Mouse (Mus musculus) CD4-positive, CD25-positive, alpha-beta regulatory T cell, adult 4 months (primary cell): Measurements from ENCODE around the gene Fam168a. TPM values are rescaled to one million over a fixed set of nuclear protein-coding genes. Genes with fewer than 3 reads are reported as not detected.

ENCODE experiments used
- ATAC-seq: one replicate; pipeline ENCODE4 v1.8.0; 2017
- polyA plus RNA-seq, 2 experiments: library from polyadenylated mRNA; unstranded; fragments of 100-300 nt; shearing (Covaris generic); gene quantifications; one replicate each; pipeline ENCODE4 v1.2.1; 2017

Fam168a gene
- 10 to 100 TPM; 21.6 to 32.8 TPM for polyA plus RNA-seq

DNA sequence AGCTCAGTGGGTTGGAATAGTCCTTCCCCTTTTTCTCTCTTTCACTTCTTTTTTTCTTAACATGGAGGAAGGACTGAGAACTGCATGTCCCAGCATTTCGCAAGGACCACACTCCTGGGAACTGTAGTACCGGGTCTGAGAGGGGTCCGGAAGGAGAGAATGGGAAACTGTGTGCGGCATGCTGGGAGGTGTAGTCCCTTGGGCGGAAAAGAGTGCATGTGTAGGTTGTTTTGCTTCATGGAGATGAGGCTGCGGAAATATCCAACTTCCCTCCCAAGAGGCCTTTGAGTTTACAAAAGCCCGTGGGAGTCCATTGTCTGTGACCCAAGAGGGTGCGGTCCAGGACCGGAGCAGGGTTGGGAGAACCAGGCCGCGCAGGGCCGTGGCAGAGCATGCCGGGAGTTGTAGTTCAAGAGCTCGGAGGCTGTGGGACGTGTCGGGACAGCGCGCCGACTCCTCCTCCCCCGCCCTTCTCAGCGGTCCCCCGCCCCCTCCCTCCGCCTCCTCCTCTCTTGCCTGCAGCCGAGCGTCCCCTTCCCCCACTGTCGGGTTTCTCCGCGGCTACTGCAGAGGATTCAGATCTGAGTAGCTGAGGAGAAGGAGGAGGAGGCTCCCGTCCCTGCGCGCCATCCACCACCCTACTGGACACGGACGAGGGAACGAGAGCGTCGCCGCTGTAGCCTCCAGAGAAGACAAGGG, at the start of gene Fam168a:
TSS of gene Fam168a (plus strand) at position 493 of the 699 bp plus-strand sequence.
- ATAC-seq, result peak; percentile 91

DNA sequence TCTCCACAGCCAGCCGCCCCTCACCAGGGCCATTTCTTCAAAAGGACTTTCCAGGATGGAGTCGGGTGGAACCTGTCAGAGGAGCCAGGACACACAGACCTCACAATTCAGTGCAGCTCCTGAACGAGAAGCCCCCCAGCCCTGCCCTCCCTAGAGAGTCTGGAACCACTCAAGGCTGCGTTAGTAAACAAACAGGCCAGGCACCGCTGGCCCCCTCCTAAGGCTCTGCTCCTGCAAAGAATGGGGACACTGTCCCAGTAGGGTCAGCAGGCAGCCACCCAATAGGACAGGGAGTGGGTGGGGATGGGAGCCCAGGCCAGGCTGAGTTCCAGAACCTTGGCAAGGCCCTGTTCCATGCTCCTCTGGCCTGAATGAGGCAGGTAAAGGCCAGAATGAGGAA, 49.7 kb upstream of the Fam168a start:
- no peak for ATAC-seq

DNA sequence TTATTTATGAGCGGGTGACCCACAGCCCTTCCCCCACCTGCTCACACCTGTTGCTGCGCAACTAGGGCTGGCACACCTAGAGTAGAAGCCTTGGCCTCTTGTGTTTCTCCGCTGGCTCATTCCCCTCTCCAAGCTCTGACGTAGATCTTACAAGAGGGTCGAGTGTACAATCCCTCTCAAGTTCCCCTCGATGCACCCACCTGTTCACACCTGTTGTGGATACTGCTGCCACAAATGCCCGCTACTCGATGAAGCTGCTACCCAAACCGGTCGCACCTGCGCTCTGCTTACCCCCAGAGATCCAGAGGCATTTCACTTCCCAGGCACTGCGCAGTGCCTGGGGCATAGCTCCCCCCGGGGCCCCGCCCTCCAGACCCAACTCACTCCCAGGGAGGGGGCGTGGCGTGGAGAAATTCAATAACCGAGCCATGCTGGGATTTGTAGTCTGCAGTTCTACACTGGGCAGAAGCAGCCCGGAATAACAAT, 48.3 kb upstream of the Fam168a start:
- no peak for ATAC-seq

DNA sequence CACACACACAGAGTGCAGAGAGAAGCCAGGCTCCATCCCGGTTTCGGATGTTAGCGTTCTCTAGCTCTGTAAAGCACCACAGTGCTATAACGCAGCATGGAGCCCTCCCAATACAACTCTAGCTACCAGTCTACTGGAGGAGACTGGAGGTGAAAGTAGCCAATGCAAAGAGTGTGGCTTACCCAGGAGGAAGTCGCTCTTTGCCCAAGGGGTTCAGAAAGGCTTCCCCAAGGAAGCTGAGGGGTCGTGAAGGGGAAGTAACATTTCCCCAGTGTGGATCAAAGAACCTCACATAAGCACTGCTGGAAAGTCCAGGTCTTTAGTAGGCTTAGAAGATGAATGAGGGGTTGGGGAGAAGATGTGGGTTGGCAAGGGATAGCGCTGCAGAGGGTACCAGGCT, 45.2 kb upstream of the Fam168a start:
- ATAC-seq, result no peak

DNA sequence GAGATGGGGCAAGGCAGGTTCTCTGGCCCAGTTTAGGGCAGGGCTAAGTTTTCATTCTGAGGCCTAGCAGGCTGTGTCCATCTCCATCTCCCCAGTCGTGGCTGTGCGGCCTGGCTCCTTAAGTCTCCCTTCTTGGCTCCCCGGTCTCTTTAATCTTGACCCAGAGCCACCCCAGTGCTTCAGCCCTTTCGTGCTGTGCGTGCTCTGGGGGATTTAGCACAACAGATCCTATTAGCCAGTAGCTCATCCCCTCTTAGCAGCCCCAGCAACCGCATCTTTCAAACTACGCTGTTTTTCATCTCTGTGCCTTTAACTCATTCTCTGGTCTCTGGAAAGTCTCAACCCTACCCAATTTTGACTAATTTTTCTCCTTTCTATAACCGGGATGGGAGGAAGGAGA, 44.2 kb upstream of the Fam168a start, which contains the start of gene Plekhb1:
TSS of gene Plekhb1 (minus strand) at position 184 of the 400 bp plus-strand sequence.
- no peak for ATAC-seq

DNA sequence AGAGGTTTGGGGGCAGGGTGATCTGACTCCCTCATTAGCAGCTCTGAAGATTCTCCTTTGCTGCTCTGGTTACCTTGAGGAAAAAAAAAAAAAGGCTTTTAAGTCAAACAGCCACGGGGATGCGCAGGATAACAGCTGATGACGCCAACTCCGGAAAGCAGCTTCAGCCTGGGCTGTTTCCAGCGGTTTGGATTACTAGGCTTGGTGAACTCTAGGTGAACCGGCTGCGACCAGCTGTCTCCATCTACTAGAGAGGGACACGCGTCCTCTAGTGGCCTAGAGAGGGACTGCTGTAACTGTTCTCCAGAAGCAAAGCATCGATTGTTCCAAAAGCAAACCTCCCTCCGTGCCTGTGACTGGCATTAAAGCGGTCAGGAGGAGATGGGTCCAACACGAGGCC, 43.2 kb upstream of the Fam168a start:
- peak; percentile 98 for ATAC-seq

DNA sequence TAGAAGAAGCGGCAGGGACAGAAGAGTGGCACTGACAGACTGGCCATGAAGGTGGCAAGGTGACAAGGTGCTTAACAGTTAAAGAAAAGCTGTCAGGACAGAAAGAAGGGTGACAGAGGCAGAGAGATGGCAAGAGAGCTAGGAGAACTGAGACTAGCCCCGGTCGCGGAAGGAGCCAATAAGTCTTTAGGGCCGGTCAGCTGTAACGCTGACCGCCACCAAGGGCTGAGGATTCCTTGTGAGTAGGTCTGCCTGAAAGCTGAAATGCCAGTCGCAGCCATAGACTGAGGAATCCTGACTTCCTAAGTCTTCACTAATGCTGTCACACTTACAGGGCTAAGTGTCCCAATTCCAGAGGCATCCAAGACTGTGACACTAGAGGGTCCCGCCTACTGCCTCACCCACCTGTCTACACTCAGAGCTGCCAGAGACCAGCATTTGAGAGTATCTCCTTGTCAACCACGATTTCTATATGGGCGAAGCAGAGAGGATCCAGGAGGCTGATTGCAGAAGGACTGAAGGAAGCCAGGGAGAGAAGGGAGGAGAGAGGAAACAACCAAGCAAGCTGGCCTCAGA, 42.6 kb upstream of the Fam168a start:
- no peak for ATAC-seq

DNA sequence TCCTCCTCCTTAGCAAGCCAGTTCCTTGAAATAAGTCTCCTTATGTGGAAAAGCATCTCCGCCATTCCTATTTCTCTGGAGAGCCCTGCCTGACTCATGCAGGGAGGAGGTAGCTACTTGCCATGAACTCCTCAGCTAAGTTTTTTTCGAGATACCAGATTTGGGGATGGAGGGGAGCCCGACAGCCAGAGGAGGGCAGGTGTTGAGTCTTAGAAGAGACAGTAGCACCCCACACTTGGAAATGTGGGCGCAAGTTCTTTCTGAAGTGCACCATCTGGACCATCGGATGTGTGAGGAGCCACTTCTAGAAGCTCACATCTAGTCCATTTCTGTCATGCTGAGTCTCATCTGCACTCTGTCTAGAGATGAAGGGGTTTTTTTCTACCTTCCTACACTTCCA, 35.8 kb upstream of the Fam168a start:
- no peak for ATAC-seq

DNA sequence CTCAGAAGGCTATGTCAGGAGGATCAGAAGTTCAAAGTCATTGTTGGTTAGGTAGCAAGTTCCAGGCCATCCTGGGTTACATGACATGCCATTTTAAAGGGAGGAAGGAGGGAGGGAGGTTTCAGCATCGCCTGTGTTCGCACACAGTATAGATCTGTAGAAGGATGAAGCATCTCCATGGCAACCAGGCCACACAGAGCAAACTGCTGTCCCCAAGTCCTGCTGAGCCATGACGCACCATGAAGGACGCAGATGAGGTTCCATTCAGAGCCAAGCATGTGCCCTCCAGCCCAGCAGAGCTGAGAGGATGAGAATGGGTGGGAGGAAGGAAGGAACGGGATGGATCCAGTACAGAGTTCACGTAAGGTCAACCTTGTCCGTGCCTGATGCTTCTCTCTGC, 33.0 kb upstream of the Fam168a start:
- ATAC-seq, result no peak

DNA sequence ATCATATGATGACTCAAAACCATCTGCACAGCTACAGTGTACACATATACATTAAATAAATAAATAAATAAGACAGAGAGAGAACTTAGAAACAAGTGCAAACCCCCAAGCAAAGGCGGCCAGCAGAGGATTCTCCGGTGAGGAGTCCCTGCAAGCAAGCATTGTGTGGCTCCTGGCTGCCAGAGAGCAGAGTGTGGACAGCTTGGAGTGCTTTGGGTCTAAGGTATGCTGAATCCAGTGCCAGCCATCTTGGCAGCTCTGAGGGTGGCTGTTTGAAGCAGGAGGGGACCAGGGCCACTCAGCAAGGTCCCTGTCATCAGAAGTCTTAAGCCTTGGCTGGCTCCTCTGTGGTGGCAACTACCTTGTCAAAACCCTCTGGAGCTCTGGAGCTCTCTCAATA, 31.5 kb upstream of the Fam168a start:
- ATAC-seq, result no peak

DNA sequence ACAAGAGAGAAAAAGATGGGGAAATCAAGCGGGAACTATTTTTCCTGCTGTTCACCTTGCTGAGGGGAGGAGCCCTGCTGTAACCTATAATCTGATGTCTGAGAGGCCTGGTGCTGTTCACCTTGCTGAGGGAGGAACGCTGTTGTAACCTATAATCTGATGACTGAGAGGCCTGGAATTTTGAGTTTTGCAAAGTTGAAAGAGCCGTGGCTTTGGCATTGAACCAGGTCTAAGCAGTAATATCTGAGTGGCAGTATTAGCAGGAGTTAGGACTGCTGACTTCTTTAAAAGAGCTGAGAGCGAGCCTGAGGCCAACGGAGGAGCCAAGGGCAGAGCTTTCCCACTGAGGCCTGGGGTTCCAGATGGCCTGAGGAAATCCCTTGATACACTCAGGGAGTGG, 28.4 kb upstream of the Fam168a start:
- no peak for ATAC-seq

DNA sequence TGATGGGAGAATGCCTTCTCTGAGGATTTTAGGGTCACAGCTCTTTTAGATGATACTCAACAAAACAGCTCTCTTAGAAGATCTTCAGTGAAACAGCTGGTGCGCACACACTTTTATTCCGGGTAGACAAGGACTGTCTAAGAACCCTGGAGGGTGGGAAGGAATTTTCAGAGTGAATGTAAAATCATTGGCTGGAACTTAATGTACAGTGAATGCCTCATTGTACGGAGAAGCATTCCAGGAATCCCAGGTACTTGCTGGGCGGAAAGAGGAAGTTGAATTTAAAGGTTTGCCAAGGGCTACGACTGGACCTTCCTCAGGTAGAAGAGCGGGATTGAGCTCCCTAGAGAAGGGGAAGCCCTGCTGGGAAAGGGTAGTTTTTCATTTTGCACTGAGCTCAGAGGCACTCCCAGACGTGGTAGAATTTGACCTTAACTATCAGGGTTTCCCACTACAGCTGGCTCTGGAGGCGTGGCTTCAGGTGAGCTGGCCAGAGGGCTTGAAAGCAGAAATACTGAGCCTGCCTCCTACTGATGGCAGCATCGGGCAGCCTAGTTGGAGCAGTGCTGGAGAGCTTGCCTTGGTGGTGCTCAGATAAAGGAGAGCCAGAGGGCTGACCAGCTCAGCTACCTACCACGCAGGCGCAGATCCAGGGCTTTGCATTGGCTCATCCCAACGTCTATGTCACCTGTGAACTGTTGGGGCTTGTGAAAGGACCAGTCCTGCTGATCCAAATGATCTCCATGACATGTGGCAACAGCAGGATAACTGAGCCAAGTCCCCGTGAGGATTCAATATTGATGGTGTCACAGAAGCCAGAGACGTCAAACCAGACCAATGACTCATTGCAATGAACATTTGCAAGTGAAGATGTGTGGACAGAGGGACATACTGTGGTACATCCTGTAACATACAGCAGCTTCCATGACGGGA, 27.2 kb upstream of the Fam168a start:
- no peak for ATAC-seq

DNA sequence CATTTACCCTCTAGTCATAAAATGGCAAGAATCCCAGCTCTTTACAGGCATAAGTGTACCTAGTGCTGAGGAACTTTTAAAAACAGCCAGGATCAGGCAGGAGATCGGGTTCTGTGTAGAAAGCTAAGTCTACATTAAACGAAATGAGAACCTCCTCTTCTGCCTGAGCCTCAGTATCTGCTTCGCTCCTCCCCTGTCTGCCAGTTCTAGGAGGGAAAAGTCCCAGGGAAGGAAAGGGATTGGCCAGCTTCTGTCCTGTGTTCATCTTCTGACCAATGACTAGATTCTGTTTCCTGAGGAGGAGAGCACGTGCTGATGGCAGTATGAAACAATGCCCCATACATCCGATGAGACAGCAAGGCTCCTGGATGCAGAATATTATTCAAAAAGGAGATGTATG, 25.3 kb upstream of the Fam168a start:
- no peak for ATAC-seq

DNA sequence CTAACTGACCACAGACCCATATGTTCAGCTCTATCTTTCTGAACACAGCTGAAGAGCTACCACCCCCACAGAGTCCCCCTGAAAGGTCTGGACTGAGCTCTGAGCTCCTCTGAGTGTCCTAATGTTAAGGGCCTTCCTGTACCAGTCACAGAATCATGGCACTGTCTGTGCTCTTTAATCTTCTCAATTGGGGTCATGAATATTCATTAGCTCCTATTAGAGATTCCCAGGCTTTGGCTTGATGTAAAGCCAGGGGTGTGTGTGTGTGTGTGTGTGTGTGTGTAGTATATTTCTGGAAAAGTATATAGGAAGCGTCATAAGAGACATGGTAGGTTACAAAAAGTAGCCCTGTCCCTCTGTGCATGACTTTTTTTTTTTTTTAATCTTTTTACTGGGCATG, 23.2 kb upstream of the Fam168a start:
- no peak for ATAC-seq

DNA sequence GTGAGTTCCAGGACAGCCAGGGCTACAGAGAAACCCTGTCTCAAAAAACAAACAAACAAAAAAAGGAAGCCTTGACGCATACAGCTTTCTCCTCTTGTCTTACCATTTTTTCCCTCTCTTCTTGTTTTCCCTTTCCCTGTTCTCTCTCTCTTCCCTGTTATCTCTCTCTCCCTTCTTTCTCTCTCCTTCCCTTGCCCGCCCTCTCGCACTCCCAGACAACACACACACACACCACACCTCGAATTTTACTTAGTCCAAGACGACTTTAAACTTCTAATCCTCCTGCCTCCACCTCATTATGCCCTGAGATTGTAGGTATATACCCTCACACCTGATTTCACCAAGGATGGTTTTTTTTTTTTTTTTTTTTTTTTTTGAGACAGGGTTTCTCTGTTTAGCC, 22.4 kb upstream of the Fam168a start:
- no peak for ATAC-seq

DNA sequence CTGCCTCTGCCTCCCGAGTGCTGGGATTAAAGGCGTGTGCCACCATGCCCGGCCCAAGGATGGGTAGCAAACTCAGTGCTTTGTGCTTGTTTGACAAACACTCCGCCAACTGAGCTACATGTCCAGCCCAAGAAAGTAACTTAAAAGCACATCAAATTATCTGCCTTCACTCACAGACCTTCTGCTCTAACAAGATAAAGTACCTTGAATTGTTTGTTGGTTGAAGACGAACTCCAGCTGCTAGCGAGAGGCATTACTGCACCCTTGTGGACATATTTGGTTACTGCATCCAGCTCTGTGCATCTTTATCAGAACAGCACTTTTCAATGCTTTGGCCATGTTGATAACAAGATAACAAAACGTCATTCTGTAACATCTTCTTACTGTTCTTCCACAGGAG, 21.9 kb upstream of the Fam168a start:
- no peak for ATAC-seq

DNA sequence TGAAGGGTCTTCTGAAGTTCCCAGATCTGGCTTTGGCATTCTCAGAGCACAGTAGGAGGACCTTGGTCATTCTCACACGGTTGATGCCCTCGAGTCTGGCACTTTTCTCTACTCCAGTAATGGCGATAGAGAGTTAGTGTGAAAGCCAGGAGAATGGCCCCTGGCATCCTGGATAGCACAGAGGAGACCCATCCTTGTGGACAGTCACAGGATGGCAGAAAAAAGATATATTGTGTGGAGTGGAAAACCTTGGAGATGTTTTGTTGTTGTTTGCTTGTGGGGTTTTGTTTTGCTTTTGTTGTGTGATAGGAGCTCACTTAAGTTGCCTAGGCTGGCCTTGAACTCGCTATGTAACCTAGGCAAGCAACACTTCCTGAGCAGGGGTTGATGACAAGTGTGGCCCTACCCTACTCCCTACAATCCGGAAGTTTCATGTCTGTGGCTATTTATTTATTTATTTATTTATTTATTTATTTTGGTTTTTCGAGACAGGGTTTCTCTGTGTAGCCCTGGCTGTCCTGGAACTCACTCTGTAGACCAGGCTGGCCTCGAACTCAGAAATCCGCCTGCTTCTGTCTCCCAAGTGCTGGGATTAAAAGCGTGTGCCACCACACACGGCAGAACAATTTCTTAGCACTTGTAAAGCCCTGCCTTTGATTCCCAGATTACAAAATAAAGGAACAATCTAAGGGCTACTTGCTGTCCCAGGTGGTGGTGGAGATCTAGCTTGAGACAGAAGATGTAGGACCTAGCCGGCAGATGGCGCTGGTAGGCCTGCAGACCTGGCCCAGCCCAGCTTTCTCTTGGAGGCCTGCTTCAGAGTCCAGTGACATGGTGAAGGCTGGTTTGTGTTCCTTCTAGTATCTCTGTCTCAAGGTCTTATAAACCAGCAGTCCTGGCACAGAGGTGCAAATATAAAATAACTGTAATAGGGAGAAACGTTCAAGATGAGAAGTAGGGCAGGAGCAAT, 21.1 kb upstream of the Fam168a start:
- peak; percentile 54 for ATAC-seq

DNA sequence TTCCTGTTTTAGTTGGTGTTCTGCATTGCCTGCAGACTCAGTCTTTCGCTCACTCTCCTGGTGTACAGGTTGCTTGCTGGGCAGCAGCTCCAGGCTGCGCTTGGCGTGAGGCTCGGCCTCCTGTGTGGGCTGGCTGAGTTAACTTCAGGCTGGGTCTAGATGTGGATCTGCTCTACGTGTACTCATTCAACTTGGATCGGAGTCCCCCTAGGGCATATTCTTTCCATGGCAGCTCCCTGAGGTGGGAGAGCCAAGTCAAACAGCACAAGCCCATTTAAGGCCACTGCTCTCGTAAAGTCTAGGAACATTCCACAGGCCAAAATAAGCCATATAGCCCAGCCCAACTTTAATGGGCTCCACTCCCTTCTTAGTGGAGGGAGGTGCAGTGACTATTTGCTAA, 18.0 kb upstream of the Fam168a start:
- ATAC-seq, result no peak

DNA sequence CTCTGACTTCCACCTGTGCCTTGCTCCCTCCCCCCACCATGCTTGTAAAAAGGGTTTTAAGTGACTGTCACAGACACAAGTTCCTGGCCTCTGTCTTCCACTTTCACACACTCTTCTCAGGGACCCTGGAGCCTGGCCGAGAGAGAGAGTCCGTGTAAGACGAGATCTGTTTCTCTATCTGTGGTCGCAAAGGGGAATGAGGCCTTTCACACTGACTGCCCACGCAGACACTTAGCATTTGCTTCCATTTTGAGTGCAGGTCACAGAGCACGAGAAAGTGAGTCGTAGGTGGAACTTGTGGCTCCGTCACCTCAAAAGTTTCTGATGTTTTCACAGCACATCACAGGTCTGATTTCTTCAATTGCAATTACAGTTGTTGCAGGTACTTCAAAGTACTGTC, 13.2 kb upstream of the Fam168a start:
- ATAC-seq, result peak; percentile 57

DNA sequence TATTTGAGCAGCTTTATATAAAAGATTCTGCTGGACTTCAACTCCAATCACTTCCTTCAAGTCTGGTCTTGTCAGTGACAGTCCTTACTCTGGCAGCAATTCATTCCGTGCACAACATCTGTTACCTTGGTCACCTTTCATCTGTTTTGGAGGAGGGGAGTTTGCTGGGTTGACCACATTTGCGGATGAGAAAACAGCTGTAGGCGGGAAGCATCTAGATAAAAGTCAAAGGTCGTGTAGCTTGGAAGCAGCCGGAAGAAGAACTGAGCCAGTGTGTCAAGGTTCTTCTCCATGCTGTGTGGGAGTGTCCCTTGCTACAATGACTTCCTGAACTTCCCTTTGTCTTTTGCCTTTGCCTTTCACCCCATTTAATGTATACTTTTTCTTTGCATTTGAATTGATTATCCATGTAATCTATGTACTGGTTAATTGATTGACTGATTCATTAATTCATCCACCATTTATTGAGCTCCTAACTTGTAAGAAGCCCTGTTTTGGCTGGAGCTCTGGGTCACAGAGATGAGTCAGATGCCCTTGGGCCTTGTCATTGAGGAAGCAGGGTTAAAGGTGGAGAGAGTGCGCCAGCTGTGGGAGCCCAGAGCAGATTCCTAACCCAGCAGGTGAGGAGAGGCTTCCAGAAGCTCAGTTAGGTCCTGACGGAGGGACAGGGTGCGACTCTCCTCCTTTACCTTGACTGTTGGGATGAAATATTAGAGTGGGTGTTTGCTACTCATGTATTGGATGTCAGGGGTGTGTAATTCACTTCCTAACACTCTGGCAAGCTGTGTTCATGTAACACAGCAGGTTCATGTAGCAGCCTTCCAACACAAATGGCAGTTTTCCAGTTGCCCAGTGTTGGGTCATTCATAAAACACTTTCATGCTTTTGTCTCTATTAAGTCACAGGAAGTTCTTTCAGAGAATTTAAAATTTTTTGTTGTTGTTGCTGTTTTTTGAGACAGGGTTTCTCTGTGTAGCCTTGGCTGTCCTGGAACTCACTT, 6.4 kb upstream of the Fam168a start:
- ATAC-seq, result peak; percentile 74
